Mouse (Mus musculus) left cerebral cortex, postnatal 25 days (tissue): ENCODE measurements around the gene Pnpla3. TPM values are rescaled to one million over a fixed set of nuclear protein-coding genes. Genes with fewer than 3 reads are reported as not detected.
A peak's percentile ranks its signal among the peaks of the same experiment; 100 is the strongest.

Experiments
- DNase-seq, 2 experiments: peaks; one replicate each; pipeline ENCODE4 v3.0.0; 2022; ENCODE audit warnings: low spot score in 2 of 2, mixed read lengths in 1 of 2
- intact Hi-C: fragments of 180-260 bp; cut with DNase I; formaldehyde crosslinking; loops from one replicate; pipeline ENCODE4 v1.15.1; 2025
- total RNA-seq, 2 experiments: library from RNA; stranded (reverse); gene quantifications; 2 replicates each; pipeline ENCODE4 v1.2.3; 2021

Pnpla3 gene
- total RNA-seq, 2 experiments from 2014 or later, result 10.1 to 10.3 TPM

DNA sequence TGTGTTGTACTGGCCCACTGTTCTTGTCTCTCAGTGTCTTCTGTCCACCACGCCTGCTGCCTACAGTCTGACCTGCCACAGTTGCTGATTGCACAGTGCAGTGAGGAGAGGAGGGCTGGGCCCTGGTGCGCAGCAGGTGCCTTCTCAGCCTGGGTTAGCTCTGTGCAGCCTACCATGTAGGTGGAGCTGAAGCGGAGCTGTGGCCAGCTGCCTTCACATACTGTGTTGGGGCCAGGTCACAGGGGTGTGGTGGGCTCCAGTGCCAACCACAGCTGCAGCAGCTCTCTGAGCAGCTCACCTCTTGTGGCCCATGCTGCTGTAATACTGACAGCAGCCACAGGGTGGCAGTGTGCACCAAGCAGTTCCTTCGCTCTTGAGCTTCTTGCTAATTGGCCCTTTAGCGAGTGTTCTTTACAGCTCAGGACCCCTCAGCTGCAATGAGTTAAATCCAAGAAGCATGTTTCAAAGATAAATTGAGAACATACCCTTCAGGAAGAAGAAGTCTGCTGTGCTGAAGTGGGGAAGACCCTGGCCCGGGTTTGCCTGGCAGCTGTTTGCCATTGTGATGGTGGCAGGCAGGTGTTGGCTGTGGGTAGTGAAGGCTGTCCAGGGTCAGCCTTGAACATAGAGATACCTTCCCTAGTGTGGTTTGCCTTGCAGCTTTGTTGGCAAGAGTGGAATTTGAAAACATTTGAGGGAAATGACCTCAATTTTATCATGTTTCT, 44.6 kb downstream of the Pnpla3 start:
- DNase-seq, result peak; percentile 82 to 87
- intact Hi-C loops, result loop anchor here (1.0 to 2.0 kb wide), 3 partner anchors 49 to 419 kb away; no protein-coding TSS in a partner anchor

DNA sequence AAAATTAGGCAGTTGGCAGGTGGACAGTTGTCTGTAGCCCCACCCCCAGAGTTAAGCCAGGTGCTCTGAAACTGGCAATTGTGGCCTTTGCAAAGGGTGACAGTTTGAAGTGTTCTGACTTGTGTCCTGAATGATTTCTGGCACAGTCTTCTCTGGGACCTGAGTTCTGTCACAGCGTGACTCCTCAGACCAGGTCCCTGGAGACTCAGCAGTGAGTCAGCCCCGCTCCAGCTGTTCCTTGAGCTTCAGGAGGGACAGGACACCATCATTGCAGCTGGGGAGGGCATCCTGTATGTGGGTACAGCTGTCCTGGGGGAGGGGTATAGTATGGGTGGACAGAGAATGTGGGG, 45.1 kb downstream of the Pnpla3 start:
- no peak for DNase-seq
- intact Hi-C loops, result loop anchor here (1.0 to 2.0 kb wide), 3 partner anchors 48 to 419 kb away; no protein-coding TSS in a partner anchor

DNA sequence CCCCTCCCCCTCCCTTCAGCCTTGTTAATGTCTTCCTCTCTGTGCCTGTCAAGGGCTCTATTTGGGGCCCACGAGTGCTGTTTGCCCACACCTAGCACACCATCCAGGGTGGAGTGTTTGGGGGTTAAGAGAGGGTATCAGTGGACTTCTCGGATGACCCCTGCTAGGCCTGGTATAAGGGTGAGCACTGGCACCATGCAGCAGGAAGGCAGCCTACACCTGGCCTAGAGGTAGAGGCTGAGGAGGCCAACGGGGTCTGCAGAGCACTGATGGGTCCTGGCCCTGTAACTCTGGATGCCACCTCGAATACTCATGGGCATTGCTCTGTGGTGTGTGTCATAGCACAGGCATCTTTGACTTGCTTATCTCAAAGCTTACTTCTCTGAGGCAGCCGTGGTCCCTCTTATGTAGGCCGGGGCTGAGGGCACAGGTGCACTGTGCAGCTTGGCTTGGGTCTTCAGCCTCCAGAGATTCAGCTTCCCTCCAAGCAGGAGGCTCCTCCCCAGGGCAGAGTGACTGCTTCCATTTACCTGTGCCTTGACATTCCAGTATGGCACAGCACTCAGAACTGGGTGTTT, 45.6 kb downstream of the Pnpla3 start:
- DNase-seq, result no peak
- intact Hi-C loops, result loop anchor here (2.0 kb wide), 1 partner anchor 48 kb away; no protein-coding TSS in a partner anchor

DNA sequence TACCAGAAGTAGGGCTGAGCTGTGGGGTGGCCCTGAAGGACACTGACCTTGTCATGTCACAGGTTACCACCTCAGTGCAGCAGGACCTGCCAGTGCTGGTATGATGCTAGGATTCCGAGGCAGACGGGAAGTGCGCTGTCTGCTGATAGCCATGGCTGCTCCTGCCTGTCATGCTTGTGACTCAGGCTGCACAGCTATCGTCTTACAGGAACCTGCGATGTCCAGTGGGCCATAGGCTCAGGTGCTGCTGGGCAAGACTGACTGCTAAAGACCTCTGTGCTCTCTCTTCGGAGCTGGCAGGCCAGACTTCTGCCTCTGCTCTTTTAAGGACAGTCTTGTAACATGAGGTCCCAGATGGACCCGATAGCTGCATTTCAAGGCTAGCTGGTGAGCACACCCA, 46.8 kb downstream of the Pnpla3 start:
- intact Hi-C loops, result no loop called here
- DNase-seq, result no peak

DNA sequence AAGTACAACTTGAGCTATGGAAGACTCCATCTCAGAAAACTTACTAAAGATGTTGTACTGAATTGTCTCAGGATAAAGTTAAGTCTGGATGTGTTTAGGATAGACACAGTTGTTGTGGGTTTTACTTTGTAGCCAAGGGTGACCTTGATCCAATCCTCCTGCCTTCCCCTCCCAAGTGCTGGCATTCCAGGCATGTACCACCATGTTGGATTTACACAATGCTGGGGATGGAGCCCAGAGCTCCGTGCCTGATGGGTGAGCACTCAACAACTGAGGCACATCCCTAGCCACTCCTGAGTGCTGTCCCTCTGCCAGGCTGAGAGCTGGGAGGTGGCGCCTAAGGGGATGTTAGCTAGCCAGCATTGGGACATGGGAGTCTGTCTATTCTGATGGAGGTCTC, 47.6 kb downstream of the Pnpla3 start:
- intact Hi-C loops, result no loop called here
- no peak for DNase-seq

DNA sequence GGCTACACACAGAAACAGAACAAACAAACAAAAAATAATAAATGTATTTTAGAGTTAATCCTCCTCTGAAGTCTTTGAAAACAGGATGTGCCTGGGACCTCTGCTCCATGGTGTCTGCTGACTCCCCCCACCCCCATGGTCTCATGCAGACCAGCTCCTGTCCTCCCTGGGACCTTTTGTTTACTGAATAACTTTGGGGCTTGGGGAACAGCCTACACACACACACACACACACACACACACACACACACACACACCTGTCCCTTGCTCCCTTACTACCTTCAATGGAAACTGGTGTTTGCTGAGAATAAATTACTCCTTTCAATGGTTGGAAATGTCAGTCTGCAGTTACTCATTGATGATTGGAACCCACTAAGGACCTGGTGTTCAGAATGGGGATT, 48.4 kb downstream of the Pnpla3 start:
- no peak for DNase-seq
- intact Hi-C loops, result no loop called here

DNA sequence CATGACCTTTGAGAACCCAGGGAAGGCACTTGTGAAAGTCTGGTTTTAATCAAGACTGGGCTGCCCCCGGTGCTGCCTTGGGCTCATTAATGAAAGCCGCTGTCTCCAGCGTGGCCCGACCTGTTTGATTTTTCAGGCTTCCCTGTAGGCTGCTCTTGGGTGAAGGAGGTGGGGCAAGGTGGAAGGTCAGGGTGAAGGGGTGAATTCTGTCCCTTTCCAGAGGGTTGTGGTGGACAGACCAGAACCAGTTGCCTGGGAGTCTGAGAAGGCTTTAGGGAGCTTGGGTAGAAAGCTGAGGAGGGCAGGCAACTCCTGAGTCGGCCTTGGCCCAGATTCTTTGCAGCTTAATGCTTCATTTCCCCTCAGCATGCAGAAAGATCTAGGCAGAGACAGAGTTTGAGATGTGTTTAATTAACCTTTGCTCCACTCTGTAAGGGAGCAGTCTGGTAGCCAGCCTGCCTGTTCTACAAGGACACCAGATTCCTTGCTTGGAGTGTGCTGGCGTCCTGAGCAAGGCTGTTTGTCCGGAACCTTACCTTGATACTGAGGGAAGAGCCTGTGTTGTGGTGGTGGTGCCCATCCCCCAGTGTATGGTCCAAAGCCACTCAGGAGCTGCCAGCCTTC, 48.9 kb downstream of the Pnpla3 start:
- DNase-seq, result no peak
- intact Hi-C loops, result no loop called here

DNA sequence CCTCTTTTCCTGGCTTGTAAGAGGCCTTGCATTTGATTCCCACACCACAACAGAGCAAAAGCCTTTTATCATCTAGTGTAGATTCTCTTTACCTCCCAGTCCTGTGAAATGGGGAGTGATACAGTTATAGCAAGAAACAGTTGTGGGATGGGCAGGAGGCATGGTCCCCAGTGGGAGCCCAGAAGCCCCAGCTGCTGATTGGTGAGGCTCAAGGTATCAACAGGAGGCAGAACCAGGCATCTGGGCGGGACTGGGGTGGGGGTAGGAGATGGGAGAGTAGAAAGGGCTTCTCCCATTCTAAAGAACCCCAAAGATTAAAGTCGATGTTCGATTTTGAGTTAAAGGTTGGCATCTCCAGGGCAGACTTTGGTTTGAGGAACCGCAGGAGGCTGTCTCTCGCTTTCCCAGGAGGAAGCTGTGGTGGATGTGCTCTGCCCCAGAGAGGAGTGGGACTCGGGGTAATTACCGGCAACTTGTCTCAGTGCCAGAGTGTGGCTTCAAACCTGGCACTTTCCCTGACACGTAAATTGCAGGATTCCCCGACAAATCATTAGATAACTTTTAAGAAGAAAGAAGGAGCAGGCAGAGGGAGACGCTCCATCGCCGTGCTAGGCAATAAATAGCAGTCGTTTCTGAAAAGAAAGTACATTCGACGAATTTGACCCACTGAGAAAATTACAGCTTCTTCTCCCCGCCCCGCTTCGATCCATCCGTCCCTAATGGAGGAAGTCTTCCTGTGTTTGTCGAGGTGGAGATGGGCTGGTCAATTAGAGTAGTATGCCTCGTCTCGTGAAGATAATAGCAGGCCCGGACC, 50.5 kb downstream of the Pnpla3 start:
- no peak for DNase-seq
- intact Hi-C loops, result no loop called here

DNA sequence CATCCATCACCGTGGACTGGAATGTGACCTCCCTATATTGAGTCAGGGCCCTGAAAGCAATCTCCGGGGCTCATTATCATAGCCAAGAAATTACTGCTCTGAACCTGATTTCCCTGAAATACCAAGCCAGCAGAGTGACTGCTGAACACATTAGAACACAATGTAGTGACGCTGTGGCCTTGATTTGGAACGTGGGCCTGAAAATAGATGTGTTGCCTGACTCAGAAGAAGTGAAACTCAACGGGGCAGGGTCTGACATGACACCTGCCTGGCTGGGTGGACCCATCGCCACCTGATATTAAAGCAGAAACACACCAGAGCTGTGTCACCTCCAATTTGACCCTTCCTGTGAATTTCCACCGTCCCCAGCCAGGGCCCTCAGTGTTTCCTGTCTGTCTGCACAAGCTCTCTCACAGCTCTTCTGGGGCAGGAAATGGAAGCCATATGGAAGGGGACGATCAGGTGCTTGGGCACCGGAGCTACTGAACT, 51.2 kb downstream of the Pnpla3 start:
- intact Hi-C loops, result no loop called here

DNA sequence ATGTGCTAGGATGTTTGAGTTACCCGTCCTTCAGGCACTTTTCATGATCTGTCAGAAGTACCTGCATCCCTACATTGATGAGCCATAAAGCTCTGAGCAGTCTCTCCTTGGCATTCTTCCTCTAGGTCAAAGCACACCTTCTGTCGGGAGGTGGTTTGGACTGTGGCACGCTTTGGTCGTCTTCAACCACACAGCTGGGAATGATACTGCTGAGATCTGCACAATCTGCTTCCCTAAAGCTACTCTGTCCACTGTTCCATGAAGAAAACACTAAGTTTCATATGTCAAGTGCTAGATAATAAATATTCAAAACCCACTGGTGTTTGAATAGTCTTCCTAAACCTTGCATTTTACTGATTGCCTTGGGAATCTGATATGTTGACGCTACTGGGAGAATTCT, 53.9 kb downstream of the Pnpla3 start:
- no peak for DNase-seq
- intact Hi-C loops, result no loop called here

More for the DNA sequence above, 51.2 kb downstream of the Pnpla3 start:
- DNase-seq, result peak in 1 of 2 experiments; percentile 23

DNA sequence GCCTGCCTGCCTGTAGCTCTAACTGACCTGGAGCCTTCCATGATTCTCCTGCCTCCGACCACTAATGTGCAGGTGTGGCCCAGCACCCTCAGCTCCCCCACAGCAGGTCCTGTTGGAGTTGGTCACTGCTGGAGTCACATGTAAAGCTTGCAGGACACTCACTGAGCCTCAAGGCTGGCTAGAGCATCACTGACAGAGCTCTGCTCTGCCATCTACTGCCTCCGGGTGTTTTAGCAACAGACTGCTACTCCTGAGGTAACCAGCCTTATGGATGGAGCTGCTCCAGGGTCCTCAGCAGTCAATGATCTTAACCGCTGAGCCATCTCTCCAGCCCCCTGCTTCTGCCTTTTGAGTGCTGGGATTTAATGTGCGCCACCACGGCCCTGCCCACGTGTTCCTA, 55.8 kb downstream of the Pnpla3 start:
- peak in 1 of 2 experiments; percentile 62 for DNase-seq
- intact Hi-C loops, result no loop called here

DNA sequence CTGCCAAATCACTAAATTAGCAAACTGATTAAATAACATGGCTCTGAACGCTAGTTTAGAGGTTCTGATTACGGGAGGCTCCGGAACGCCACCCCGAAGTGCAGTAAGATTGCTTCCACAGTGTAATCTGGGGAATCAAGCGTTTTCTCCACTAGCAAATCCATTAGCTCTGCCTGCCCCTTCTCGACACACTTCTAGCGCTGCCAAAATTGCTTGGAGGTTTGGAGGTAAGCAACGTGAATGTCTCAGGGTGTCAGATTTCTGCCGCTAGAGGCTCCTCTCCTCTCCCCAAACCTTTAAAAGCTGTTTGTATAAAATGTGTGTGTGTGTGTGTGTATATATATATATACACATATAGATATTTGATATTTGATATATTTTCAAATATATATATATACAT, 57.1 kb downstream of the Pnpla3 start:
- no peak for DNase-seq
- intact Hi-C loops, result no loop called here

DNA sequence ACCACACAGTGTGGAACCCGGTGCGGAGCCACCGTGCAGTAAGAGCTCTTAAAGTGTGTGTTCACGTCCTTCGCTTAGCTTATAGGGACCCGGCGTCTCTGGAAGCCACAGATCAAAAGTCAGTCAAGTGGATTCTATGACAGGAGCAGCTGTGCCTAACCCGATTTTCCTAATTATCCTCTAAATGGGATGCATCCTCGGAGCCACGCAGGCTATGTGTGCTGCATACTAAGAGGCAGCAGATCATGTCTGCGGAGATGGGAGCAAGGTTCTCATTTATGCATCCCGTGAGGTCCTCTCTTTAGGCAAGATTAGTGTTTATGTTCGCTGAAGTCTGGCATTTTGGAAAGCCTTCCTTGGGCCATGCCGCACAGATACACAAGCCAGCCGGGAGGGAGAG, 59.3 kb downstream of the Pnpla3 start:
- intact Hi-C loops, result no loop called here

DNA sequence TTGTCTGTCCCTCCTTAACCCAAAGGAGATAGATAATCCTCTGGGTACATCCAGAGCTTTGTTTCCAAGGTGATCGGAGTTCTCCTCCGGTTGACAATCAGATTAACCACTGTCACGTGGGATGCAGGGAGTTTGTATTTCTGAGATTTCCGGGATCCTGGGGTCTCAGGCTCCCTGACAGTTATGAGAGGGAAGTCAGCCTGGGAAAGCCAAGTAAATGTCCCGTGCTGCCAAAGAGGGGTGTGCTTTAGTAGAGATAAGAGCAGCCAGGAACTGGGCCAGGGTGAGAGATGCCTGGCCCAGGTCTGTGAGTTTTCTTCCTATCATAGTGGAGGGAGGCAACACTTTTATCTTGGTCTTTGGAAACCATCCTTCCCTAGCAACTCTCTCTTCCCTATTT, 63.0 kb downstream of the Pnpla3 start:
- no peak for DNase-seq
- intact Hi-C loops, result no loop called here

More for the DNA sequence above, 59.3 kb downstream of the Pnpla3 start:
- DNase-seq, result no peak

DNA sequence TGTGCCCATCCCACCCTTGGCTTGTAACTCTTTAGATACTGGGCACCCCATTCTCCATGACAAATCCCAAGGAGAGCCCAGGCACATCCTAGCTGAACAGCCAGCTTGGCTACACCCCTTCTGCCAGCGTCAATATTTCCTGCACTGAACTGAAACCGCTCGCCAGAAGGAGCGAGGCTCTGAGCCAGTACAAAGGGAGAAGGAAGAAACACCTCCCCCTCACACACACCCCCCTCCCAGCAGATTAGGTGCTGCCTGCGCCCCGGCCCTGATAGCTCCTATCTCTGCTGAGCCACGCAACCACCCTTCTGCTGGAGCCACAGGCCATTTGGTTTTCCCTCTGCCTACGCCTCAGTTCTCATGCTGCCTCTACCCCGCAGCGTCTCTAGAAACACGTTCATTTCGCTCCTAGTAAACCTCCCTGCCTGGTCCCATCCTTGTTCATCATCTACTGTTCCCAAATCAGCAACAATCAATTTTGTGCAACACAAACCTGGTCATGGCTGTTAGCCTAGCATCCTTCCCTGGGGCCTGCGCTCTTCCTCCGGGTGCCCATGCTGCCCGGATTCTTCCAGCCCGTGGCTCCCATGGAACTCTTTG, 63.6 kb downstream of the Pnpla3 start:
- peak; percentile 69 to 80 for DNase-seq
- intact Hi-C loops, result no loop called here

DNA sequence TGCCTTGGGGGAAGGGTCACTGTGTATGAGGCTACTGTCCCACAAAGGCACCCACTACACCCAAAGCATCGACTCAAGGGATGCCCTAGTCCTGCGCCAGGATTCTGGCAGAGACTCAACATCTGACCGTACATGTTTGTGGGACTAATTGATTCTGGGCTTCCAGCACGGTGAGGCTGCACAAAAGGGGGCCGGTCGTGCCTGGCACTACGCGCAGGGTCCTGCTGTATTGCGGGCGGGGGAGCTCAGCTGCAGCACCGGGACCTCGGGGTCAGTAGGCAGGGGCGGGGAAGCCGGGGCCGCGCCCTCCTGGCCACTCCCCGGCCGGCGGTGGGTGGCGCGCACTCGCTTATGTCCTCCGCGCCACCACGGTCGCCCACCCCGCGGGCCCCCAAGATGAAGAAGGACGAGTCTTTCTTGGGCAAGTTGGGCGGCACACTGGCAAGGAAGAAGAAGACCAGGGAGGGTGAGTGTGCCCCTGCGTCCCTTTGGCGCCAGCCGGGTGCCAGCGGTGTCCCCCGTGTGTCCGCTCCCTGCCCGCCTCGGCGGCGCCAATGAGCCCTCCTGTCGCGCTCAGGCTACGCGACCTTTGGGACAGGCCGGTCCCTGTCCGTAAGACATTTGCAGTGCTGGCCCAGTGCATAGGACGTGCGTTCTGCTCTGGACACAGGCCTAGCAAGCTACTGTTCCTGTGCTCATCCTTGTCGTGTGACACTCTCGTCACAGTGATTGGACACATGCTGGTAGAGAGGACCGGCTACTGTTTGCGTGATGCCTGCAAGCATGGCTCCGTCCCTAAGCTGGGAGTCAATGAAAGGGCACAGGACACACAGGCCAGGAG, 64.3 kb downstream of the Pnpla3 start, which contains the start of gene Parvb:
Parvb (plus strand) TSS at position 323 of the 841 bp plus-strand sequence.
- DNase-seq, result peak; percentile 39 to 44
- intact Hi-C loops, result no loop called here

DNA sequence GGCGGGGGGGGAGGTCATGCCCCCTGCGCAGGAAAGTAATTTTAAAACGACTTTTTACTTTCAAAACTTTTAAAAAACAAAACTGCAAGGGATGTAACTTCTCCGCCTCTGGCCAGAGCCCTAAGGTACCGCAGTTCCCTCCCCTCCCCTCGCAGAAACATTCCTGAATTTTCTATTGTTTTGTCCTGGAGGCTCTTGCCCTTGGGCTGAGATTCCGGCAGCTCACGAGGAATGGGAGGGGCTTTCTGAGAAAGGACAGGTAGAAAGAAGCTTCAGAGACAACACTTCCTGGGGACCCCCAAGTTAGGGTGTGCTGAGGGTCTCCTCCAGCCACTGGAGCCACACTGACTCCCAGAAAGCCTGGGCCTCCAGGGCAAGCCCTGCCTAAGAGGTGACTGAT, 65.0 kb downstream of the Pnpla3 start:
- DNase-seq, result no peak
- intact Hi-C loops, result no loop called here

DNA sequence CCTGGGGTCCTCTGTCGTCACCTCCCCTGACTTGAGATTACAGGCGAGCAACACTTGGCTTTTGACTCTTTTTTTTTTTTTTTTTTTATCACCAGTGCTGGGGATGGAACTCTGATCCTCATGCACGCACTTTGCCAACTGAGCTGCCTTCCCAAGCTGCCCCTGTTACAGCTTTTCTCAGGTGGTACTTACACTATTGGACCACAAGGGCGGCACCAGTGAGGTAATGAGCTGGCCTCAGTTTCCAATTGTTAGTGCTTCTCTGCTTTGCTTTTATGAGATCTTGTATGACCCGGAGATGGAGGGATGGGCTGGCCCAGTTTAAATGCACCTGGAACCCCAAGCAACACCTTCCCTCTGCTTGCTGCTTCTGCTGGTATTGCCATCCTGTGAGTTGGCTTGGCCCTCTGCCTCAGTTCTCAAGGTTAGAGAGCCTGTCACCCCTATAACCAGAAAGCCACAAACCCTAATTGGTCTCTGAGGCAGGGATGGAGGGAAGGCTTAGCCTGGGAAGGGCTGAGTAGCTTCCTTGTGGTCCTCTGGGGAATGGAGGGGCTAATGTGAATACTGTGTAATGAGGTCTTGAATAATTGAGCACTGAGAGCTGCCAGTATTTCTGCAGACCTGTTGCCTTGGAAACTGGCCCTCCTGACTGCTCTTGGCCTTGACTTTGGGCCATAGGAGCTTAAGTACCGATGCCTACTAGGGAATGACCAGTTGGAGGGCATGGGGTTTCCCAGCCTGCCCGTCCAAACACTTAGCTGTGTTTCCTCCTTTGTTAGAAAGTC, 67.4 kb downstream of the Pnpla3 start:
- DNase-seq, result no peak
- intact Hi-C loops, result no loop called here
